Mouse (Mus musculus): ENCODE results near the gene Tsnax.
A peak's percentile ranks its signal among the peaks of the same experiment; 100 is the strongest.

Tsnax gene

GRCm38 (mm10) chr8:125012695-125013627 is at the start of gene Tsnax:
Tsnax (plus strand) TSS chr8:125012997.
- peak; percentile 42 for DNase-seq (ENCODE audit: extremely low spot score, low read depth, low spot score)

- DNase-seq (ENCODE audit: extremely low spot score, low read depth, low spot score): no peak
These were observed 49.6 kb upstream of the Tsnax start for GRCm38 (mm10) chr8:124963246-124963645.

GRCm38 (mm10) chr8:124964966-124965365 is 47.8 kb upstream of the Tsnax start:
- DNase-seq (ENCODE audit: extremely low spot score, low read depth, low spot score): no peak

- no peak for DNase-seq (ENCODE audit: extremely low spot score, low read depth, low spot score)
These were observed 42.4 kb upstream of the Tsnax start for GRCm38 (mm10) chr8:124970312-124970933.

GRCm38 (mm10) chr8:124973221-124973620 is 39.6 kb upstream of the Tsnax start:
- no peak for DNase-seq (ENCODE audit: extremely low spot score, low read depth, low spot score)

- DNase-seq (ENCODE audit: extremely low spot score, low read depth, low spot score): no peak
These were observed 38.5 kb upstream of the Tsnax start for GRCm38 (mm10) chr8:124974254-124974653.

- no peak for DNase-seq (ENCODE audit: extremely low spot score, low read depth, low spot score)
These were observed 36.6 kb upstream of the Tsnax start for GRCm38 (mm10) chr8:124976211-124976610.

- no peak for DNase-seq (ENCODE audit: extremely low spot score, low read depth, low spot score)
These were observed 34.8 kb upstream of the Tsnax start for GRCm38 (mm10) chr8:124978026-124978425.

- no peak for DNase-seq (ENCODE audit: extremely low spot score, low read depth, low spot score)
These were observed 32.8 kb upstream of the Tsnax start for GRCm38 (mm10) chr8:124980036-124980435.

GRCm38 (mm10) chr8:124980828-124981227 is 32.0 kb upstream of the Tsnax start:
- DNase-seq (ENCODE audit: extremely low spot score, low read depth, low spot score): no peak

- no peak for DNase-seq (ENCODE audit: extremely low spot score, low read depth, low spot score)
These were observed 21.7 kb upstream of the Tsnax start for GRCm38 (mm10) chr8:124990923-124991667.

- no peak for DNase-seq (ENCODE audit: extremely low spot score, low read depth, low spot score)
These were observed 21.2 kb upstream of the Tsnax start for GRCm38 (mm10) chr8:124991668-124991926.

GRCm38 (mm10) chr8:124995776-124996175 is 17.0 kb upstream of the Tsnax start:
- DNase-seq (ENCODE audit: extremely low spot score, low read depth, low spot score): no peak

- no peak for DNase-seq (ENCODE audit: extremely low spot score, low read depth, low spot score)
These were observed 11.3 kb downstream of the Tsnax start for GRCm38 (mm10) chr8:125024085-125024484.

- DNase-seq (ENCODE audit: extremely low spot score, low read depth, low spot score): no peak
These were observed 14.4 kb downstream of the Tsnax start for GRCm38 (mm10) chr8:125027211-125027610.

GRCm38 (mm10) chr8:125028841-125029240 is 16.0 kb downstream of the Tsnax start:
- no peak for DNase-seq (ENCODE audit: extremely low spot score, low read depth, low spot score)

GRCm38 (mm10) chr8:125031276-125031675 is 18.5 kb downstream of the Tsnax start:
- DNase-seq (ENCODE audit: extremely low spot score, low read depth, low spot score): no peak

GRCm38 (mm10) chr8:125034669-125035068 is 21.9 kb downstream of the Tsnax start:
- no peak for DNase-seq (ENCODE audit: extremely low spot score, low read depth, low spot score)

GRCm38 (mm10) chr8:125037081-125037480 is 24.3 kb downstream of the Tsnax start:
- DNase-seq (ENCODE audit: extremely low spot score, low read depth, low spot score): no peak

GRCm38 (mm10) chr8:125038731-125039130 is 25.9 kb downstream of the Tsnax start:
- DNase-seq (ENCODE audit: extremely low spot score, low read depth, low spot score): no peak

- DNase-seq (ENCODE audit: extremely low spot score, low read depth, low spot score): no peak
These were observed 28.0 kb downstream of the Tsnax start for GRCm38 (mm10) chr8:125040587-125041375.

Data from hindlimb bud, embryonic 11.5 days (tissue).